Mouse (Mus musculus) spleen, adult 10 weeks (tissue): ENCODE results near the gene Tmem87b. TPM values are rescaled to one million over a fixed set of nuclear protein-coding genes. Genes with fewer than 3 reads are reported as not detected.

ENCODE experiments used
- polyA plus RNA-seq: library from polyadenylated mRNA; stranded (reverse); fragments of 350-450 nt; fragmentation: Illumina TruSeq; extraction: RNeasy Lipid Tissue Mini Kit (QIAGEN cat#74804); gene quantifications from one replicate; pipeline ENCODE4 v1.2.3, GENCODE M21; 2015; ENCODE audit warnings: low replicate concordance; ENCODE audit not compliant: insufficient read depth

Tmem87b gene
- polyA plus RNA-seq: 49.8 TPM

GRCm38 (mm10) chr2:128817786-128818681, at the start of gene Tmem87b:
TSS of gene Tmem87b (plus strand) at chr2:128818118.

GRCm38 (mm10) chr2:128862636-128863035, 44.7 kb downstream of the Tmem87b start, which contains the start of gene Fbln7:
TSS of gene Fbln7 (plus strand) at chr2:128862981.

Other genes with a start within 250 kb of the Tmem87b start
- not detected for gene Spdye4c, start 226.9 kb upstream of the Tmem87b start, polyA plus RNA-seq
- gene Anapc1, start 130.7 kb upstream of the Tmem87b start, polyA plus RNA-seq: 92.3 TPM
- gene Mertk, start 119.2 kb upstream of the Tmem87b start, polyA plus RNA-seq: 54.8 TPM
- gene Fbln7, start 44.9 kb downstream of the Tmem87b start, polyA plus RNA-seq: 0.21 TPM
- gene Zc3h8, start 126.0 kb downstream of the Tmem87b start, polyA plus RNA-seq: 11.8 TPM
- 11.0 TPM for gene Zc3h6, start 149.3 kb downstream of the Tmem87b start, polyA plus RNA-seq
- gene Gm10762, start 149.6 kb downstream of the Tmem87b start, polyA plus RNA-seq: 2.3 TPM
- not detected for gene Vinac1, start 230.1 kb downstream of the Tmem87b start, polyA plus RNA-seq
- gene Ttl, start 247.8 kb downstream of the Tmem87b start, polyA plus RNA-seq: 4.3 TPM